Mouse (Mus musculus): Measurements from ENCODE around the gene Alpk1.
A peak's percentile ranks its signal among the peaks of the same experiment; 100 is the strongest.

Alpk1 gene

DNA sequence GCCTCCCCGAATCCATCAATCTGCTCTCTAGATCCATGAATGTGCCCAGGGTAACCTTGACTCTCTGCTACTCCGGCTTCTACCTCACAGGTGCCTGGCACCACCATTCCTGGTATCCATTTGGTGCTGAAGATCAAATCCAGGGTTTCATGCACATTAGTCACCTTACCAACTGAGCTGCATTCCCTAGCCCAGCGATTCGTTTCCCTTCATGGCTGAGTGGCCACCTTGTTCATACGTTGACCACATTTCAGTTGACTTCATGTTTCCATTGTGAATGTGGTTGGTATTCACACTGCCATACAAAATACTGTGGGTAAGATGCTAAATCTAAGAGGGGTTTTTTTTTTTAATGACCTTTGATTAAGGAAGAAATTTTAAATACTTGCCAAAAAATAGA is 42.5 kb downstream of the Alpk1 start:
- DNase-seq = no peak

DNA sequence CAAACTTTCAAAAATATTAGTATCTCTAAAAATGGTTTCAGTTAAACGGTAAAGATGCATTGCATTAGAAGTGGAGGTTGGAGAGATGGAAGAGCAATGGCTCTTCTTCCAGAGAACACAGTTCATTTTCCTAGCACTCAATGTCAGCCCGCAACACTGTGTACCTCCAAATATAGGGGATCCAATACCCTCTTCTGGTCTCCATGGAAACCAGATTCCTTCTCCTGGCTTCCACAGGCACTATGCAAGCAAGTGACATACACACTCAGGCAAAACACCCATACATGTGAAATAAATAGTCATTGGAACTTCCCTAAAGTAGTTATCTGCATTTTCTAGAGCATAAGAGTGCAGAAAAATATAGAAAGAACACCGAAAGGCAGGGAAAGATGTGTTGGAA is 44.9 kb downstream of the Alpk1 start:
- DNase-seq = no peak

DNA sequence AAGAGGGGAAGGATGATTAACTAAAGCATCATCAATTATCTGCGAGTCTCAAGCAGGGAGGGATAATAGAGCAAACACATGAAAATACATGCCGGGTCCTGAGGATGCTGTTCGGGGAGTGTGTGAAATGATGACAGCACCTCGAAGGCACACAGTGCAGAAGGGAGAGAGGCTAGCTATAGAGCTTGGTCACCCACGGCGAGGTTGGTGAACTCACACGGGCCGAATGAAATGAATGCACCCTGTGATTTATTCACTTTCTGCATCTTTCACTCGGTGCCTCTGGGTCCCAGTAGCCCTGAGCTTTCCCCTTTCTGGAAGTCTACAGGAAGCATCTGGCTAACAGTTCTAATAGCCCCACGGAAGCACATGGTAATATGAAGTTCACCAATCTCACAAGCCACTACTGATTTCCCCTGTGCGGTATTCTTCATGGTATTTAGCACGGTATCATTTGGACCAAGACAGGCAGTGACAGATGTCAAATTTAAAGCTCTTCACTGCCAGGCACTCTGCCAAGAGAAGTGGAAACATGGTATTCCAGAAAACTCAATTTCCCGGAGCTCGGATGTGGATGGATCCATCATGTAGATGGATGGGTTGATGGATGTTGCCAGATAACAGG is 50.7 kb downstream of the Alpk1 start:
- no peak for DNase-seq

DNA sequence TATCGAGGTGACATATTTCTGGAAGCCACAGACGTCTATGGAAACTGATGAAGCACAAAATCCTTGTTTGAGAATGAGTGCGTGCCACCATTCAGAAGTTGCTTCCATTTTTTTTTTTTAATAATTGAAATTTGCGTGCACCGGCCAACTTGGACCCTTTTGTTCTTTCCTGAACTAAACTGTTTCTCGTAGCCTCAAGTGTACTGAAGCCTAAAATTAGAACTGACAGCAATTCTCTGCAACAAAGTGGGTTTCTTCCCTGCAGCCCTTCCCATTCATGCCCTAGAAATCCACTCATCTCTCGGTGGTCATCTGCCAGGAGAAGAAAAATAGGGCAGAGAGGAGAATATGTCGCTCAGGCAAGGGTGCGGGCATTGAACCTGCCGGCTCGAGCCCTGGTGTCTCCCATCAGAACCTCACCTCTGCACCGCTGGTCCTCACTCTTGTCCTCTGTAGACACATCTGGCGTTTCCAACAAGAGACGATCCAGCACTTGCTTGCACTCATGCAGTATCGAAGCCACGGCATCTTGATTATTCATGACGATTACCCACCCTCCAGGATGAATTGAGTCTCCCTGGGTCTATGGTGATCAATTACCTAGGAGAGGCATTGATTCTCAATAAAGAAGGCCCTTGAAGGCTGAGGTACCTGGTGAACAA is 51.3 kb downstream of the Alpk1 start:
- no peak for DNase-seq

DNA sequence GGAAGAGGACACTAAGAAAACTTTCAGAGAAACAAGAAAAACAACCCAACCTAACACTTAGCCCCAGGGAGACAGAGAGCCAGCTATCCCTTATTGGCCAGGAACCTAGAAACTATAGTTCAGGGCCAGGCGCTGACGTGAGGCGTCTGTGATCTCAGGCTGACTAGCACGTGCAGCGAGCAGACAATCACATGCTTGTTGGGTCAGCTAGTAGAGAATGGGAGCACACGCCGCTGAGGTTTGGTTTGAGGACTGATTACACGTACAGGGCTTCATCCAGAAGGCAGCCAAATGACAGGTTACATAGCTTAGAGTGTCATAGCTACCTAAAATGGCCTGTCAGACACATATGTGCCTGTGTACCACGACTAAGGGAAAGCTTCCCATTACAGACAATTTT is 52.3 kb downstream of the Alpk1 start:
- DNase-seq = no peak

DNA sequence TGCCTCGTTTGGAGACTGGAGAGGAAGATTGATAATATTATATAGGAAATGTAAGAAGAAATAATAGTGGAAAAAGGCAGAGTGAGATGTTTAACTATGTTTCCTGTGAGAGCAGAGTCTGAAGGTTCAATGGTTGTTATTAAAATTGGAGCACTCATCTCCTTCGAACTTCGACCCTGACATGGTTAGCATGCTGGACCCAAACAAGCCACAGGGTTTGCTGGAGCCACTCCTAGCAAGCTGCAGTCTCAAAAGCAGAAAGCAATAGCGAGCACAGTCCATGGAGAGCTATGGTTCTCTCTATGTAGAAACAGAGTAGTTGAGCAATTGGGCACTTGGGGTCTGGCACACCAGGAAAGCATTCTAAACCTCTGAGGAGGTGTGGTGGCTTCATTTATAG is 59.4 kb downstream of the Alpk1 start:
- DNase-seq = no peak

DNA sequence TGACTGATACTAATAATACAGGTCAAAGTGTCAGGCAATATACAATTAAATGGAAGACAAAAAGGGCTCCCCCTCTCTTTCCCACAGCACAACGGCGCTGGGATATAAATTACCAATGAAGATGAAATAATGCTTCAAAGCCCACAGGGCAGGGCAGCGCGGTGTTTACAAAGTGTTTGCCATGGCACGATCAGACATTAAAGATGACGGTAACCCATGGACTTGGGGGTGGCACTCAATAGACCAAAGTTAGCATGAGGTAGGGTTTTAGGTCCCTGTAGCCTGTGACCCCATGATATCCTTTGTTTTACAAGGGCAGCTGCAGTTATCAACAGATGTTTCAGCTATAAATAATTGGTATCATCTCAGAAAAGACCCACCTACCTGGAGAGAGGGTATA is 60.3 kb downstream of the Alpk1 start:
- DNase-seq = no peak

DNA sequence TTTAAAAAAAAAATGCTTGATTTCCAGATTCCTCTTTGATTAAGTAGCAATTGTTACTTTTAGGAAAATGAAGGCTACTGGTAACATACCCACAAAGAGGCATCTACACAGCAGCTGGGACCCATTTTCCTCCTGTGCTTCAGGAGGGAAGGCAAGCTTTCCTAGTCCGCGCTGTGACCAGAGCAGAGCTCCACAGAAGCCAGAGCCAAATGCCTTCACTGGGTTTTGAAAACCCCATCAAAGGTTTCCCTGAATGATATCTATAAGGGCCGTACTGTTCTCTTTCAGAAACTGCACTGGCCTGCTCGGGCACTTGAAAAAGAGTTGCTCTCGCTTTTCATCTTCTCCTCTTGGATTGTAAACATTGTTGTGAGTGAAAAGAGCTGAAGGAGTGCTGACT is 60.7 kb downstream of the Alpk1 start:
- no peak for DNase-seq

DNA sequence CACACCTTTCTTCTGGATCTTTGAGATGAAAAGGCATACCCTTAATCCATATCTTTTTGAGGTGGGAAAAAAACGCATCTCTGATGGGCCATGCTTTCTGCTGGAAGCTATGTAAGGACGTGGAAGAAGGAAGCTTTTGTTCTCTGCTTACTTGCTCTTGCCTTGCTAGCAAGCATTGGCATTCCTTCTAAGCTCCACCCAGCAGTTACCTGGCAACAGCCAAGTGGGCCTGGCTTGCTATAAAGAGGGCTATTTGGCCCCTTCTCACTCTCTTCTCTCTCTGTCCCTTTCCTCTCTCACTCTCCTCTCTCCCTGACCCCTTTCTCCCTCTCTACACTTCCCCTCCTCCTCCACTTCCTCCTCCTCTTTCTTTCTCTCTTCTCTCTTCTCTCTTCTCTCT is 63.6 kb downstream of the Alpk1 start:
- DNase-seq = no peak

DNA sequence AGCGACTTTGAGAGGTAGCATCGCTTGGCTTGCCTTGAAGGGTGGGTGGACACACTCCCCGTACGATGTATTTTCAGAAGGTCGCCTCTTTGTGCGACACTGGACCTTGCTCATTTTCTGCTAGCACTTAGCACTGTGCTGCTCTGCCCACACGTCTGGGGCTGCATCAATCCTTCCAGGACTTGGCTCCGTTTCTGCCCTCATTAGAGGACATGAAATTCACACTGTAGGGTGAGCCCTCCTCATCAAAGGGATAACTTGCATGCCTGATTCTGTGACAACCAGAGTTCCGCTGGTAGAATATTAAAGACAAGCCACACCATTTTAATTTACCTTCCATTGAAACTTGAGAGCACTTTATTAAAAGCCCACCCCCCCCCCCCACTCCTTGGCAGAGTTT is 67.2 kb downstream of the Alpk1 start:
- DNase-seq = no peak

DNA sequence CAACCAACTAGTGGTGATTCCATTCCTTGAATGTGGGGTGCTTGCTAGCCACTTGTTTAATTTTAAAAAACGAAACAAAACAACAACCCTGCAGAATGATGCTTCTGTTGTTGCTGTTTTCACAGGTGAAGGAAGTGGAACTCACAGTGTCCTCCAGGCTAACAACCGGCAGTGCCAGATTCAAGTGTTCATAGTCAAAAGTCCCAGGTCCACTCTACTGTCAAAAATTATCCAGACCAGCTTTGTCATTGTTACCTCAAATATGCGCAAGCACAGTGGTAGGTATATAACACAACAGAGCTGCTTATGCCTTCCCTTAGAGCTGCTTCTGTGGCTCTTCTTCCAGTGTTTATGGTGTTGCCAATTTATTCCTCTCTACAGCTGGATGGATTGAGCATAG is 68.8 kb downstream of the Alpk1 start:
- no peak for DNase-seq

DNA sequence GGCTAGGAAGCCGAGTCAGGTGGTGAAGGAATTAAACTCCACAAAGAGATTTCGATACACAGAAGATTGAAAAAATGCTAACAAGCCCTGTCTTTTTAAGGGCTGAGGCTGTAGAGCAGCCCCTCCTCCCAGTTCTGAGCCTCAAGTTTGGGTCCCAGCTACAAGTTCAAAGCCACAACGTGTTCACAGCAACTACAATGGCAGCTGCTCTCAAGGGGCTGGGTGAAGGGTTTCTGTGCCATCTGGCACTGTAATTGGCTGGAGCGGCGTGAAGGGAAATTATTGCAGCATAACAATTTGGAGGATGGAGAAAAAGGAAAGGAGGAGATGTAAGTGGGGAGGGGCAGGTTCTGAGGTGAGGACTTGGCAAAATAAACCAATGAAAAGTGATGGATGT is 73.2 kb downstream of the Alpk1 start:
- no peak for DNase-seq

DNA sequence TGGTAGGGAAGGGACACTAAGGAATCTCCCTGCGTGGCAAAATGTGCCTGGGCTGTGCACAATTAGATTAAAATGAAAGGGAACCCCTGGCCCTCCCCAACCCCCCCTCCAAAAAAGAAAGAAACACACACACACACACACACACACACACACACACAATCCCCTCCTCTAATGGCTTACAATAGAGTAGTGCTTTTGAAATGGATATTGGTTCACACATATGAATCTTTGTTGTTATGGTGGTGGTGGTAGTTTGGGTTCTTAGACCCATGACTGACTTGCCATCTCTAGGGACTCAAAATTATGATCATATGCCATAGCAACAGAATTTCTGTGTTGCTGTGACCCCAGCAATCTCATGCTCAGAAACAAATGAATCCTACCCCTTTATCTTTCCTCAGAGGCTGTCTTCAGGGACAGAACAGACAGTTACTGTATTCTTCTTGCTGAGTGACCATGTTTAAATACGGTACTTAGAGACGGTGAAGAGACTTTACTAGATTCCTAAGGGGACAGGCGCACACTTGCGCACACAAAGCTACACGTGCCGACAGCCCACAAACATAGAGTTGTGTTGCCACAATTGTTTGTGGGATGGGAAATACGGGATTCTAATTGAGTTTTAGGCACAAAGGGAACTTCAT is 73.8 kb downstream of the Alpk1 start:
- DNase-seq = no peak

DNA sequence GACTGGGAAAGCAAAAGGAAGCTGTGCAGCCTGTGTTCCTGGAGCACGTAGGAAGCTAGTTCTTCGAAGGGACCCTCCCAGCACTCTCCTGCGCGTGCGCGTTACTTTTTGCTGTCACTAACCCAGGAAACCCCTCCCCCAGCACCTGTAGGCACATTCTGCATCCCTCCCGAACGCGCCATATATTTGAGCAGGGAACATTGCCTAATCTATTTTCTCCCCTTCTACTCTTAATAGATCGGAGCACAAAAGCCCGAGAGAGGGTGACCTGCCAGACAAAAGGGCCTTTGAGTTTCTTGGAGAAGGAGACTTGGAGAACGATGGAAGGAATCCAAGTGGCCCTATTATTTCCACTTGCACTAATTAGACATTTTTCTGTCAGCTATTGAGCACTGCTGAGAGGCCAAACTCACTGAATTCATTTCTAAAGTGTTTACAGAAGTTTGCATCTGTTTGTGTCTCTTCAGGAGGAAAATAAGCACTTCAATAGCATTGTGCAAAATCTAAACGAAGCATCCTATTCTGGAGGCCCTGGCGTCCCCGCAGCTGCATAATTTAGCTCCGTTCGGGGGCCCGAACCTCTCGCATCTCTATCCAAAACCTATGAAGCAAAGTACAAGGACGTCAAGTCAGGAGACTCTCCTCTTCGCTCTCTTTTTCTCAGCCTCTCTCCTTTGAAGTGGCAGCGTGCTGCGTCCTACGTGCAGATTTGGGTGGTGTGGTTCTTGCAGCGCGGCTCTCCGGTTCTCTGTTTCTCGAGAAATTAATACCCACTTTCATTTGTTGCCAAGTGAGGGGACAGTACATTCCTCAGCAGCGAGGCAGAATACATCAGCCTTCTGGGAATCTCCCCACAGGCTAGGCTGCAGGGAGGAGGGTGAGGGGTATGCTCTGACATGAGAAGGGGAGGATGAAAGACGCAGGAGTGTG is 74.5 kb downstream of the Alpk1 start:
- DNase-seq = peak; percentile 5 to 22

DNA sequence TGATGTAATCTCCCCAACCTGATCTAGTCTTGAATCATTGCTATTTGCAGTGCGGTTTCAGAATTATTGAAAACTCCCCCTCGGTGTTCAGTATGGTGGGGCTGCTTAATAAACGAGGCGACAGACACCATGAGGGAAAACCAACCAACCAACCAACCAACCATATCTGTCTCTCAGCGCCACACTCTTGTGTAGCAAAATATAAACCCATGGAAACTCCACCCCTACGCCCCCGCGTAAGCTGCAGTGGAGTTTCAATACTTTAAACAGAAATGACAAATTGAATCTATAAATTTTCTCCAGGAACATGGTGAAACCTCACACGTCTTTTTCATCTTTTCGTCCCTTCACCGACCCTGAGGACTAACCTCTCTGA is 75.2 kb downstream of the Alpk1 start:
- no peak for DNase-seq

DNA sequence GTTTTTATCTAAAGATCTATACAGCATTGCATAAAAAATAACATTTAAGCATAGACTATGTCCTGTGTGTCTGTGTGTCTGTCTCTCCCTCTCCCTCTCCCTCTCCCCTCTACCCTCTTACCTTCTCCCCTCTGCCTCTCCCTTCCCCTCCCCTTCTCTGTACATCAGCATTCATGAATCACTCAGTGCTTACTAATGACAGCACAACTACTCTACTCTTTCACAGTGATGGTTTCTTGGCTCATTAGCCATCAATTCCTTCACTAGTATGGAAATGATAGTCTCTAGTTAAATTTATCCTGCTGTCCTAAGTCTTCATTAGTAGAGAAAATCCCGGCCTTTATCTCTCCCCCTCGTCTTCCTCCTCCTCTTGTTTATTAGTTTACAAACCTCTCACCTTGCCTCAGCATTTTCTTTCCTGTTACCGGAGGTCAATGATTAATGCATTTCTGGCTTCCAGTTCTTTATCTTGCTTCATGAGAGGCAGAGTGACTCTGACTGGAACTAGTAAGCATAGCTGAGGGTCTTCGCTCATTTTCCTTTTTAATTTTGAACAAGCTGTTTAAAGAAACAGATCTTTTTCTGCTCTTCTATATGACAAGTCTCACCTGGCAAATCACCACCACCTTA is 79.0 kb downstream of the Alpk1 start:
- DNase-seq = no peak

DNA sequence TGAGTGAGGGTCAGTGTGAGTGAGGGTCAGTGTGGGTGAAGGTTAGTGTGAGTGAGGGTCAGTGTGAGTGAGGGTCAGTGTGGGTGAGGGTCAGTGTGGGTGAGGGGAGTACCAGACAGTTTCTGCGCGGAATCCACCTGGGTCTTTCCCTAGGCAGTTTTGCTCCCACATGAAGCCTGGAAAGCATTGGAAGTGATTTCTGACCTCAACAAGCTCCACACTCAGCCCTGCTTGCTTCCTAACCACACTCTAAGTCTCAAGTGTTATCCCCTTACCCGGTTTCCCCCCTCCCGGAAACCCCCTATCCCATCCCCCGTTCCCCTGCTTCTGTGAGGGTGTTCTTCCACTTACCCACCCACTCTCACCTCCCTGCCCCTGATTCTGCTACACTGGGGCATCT is 81.7 kb downstream of the Alpk1 start:
- no peak for DNase-seq

DNA sequence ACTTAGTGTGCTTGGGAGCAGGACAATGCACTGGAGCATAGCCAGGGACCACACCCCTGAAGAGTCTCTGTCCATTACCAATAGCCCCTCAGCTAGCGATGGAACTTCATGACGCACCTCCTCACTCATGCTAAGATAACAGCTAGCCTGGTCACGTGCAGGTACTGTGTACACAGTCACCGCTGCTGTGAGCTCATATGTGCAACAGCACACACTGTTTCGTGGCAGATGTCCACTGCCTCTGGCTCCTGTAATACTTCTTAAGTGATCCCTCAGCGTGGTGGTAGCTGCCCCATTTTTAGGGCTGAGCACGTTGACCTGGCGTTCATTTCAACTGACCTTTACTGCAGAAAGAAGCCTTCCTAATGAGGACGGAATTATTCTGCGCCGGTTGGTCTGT is 83.8 kb downstream of the Alpk1 start:
- DNase-seq = no peak

DNA sequence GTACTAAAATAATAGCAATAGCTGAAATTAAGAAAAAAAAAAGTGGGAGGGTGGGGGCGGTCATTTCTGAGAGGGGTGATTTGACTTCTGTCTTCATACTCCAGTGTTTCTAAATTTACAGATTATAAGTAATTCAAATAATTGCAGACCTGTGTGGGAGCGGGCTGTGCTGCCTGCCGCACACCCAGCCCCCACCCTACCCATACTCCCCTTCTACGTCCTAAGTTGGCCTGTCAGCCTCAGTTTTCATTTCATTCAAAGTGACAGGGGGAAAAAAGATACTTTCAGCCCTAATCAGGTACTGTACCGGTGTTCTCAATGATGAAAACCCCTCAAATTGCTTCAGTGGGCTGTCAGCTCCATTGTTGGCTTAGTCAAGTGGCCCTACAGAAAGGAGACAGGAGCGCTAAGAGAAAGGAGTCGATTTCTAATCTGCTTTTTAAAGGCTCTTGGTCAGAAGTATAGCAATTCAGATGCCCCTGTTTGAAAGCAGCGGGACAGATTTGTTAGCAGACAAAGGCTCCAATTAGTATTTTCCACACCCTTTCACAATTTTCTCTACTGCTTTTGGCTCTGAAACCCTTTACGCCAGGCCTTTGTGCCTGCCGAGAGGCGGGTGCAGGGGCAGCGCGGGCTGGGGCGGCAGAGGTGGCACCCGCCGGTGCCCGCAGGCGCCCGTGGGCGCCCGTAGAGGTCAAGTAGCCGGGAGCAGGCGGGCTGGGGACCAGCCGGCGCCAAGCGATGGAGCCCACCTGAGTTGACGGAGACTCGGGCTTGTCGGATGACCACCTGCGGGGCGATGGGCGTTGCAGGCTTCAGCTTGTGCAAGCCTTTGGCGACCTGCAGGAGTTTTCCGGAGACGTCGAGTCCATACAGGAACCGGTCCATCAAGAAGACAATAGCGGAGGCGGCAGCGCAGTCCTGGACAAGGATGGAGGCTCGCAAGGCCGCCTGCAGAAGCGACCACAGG is 85.2 kb downstream of the Alpk1 start:
- DNase-seq = no peak

DNA sequence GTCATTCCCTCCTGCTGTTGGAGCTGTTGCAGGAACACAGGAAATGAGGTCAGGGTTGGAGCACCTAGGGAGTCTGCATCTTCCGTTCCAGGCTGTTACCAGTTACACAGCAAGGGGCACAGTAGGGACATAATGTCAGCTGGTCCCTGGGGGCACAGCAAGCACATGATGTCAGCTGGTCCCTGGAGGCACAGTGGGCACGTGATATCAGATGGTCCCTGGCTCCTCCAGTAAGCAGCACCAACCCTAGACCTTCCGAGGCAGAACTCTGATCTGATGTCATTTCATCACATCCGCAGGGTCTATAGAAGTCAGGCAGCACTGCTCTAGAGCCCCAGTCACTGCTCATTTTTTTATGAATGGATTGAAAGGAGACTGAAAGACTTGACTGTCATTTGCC is 89.1 kb downstream of the Alpk1 start:
- no peak for DNase-seq

DNA sequence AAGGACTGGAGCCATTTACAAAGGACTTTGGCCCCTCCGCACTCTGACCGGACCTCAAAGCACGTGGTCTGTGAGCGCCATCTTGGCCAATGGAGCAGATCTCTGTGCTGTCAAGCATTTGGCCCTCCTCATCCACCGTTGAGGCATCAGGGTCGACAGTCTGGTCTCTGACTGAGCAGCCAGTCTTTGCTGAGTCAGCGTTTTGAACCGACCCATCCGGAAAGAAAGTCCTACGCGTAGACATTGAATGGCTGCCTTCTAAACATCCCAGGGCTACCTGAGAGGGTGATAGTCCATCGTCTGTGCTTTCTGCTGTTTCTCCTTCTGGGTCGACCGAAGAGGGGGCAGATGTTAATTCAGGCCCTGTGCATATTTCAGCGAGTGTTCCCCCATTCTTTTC is 100.6 kb downstream of the Alpk1 start:
- DNase-seq = no peak
